Mouse (Mus musculus): Measurements from ENCODE around the gene Galr2. TPM values are rescaled to one million over a fixed set of nuclear protein-coding genes. Genes with fewer than 3 reads are reported as not detected.

Gene Galr2
- total RNA-seq, 2 experiments from 2014 or later: not detected

- DNase-seq (ENCODE audit: low spot score in 2 of 2): peak; percentile 91 to 96
These were observed 25.6 kb downstream of the Galr2 start for GRCm38 (mm10) chr11:116306126-116306982.

- DNase-seq (ENCODE audit: low spot score in 2 of 2): no peak
These were observed 26.4 kb downstream of the Galr2 start, which contains the start of gene Exoc7 for GRCm38 (mm10) chr11:116307019-116307725. Gene Exoc7 (minus strand): TSS chr11:116307233.

- DNase-seq (ENCODE audit: low spot score in 2 of 2): no peak
These were observed 27.2 kb downstream of the Galr2 start for GRCm38 (mm10) chr11:116307762-116308531.

- DNase-seq (ENCODE audit: low spot score in 2 of 2): no peak
These were observed 28.9 kb downstream of the Galr2 start for GRCm38 (mm10) chr11:116309601-116310000.

DNA sequence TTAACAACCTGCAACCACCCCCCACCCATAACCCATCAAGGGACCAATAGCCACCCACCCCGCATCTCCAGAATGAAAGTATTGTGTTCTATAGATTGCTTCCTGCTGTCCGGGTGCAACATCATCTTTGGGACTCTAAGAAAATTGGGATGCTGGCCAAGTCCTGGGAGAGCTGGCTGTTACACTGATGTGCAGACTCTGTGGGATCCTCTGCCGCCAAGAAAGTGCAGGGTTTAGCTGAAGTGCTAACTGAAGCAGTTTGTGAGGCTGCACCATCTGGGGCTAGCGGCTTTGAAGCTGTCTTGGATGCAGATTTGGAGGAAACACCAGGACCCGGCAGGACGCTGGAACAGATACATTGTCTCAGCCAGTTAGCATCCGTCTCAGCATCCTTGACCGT lies 30.4 kb downstream of the Galr2 start:
- peak in 1 of 2 experiments; percentile 20 for DNase-seq (ENCODE audit: low spot score in 2 of 2)

DNA sequence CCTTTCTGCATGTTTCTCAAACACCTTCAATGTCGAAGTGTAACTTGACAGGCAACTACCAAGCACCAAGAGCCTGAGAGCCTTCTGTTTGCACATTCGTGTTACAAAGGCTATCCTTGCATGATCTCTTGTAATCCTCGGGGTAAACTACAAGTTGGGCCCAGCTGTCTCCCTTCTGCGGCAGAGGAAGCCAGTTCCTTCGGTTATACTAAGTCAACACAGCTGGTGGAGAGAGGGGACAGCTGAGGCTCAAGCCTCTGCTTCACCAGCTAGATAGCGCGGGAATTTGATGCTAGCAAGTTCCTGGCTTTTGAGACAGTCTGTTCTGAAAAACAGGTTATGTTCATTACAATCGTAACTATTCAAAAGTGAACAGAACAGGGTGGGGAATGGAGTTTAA lies 31.6 kb downstream of the Galr2 start:
- DNase-seq (ENCODE audit: low spot score in 2 of 2): no peak

GRCm38 (mm10) chr11:116318719-116319659 lies 38.2 kb downstream of the Galr2 start:
- peak; percentile 86 to 93 for DNase-seq (ENCODE audit: low spot score in 2 of 2)

- DNase-seq (ENCODE audit: low spot score in 2 of 2): no peak
These were observed 46.3 kb downstream of the Galr2 start for GRCm38 (mm10) chr11:116326963-116327603.

GRCm38 (mm10) chr11:116329314-116330210 lies 48.8 kb downstream of the Galr2 start:
- no peak for DNase-seq (ENCODE audit: low spot score in 2 of 2)

GRCm38 (mm10) chr11:116330211-116330518 lies 49.4 kb downstream of the Galr2 start:
- no peak for DNase-seq (ENCODE audit: low spot score in 2 of 2)

DNA sequence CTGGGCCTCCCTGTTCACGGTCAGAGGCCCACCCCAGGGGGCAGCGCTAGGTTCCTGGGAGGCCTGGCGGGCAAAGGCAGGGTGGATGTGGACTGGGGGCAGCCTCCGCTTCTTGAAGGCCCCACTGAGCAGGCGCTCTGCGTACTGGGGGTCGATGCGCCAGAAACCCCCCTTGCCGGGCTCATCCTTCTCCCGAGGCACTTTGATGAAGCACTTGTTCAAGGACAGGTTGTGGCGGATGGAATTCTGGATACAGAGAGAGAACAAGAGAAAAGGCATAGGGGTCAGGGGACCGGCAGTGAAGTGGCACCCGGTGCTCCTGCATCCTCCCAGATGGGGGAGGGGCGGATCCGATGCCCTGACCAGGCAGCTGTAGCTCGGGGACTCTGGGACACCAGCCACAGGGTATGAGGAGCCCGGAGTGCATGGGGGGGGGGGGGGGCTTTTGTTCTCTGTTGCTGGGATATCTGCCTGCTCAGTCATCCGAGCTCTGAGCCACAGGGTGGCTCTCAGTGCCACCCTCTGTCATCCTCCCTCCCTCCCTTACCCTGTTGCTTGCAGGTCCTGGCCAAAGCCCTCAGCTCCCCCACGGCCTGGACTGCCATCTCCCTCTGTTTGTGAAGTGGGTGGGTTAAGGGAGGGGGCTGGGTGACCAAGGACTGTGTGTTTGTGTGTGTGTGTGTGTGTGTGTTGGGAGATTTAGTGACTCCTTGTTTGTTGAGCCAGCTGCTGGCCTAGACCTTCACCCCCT lies 51.7 kb downstream of the Galr2 start:
- DNase-seq (ENCODE audit: low spot score in 2 of 2): peak in 1 of 2 experiments; percentile 43

GRCm38 (mm10) chr11:116332983-116333270 lies 52.2 kb downstream of the Galr2 start:
- DNase-seq (ENCODE audit: low spot score in 2 of 2): no peak

Other genes with a start within 250 kb of the Galr2 start
- 1 to 10 TPM; 1.8 to 2.7 TPM for gene Unc13d, start 203.0 kb upstream of the Galr2 start, total RNA-seq (2021)
- 100 to 1,000 TPM; 464 to 477 TPM for gene Wbp2, start 193.9 kb upstream of the Galr2 start, total RNA-seq (2021)
- gene Trim47, start 153.7 kb upstream of the Galr2 start, total RNA-seq (2021): 1 to 10 TPM; 7.3 to 7.9 TPM
- 1 to 10 TPM; 7.3 to 7.9 TPM for gene Trim65, start 149.8 kb upstream of the Galr2 start, total RNA-seq (2021)
- gene Mrpl38, start 142.1 kb upstream of the Galr2 start, total RNA-seq (2021): 10 to 100 TPM; 61.7 to 66.9 TPM
- gene Fbf1, start 112.8 kb upstream of the Galr2 start, total RNA-seq (2021): 10 to 100 TPM; 75.9 to 81.3 TPM
- gene Ten1, start 82.1 kb upstream of the Galr2 start, total RNA-seq (2021): 10 to 100 TPM; 37.8 to 39.5 TPM
- gene Acox1, start 81.9 kb upstream of the Galr2 start, total RNA-seq (2021): 100 to 1,000 TPM; 115 to 123 TPM
- 1 to 10 TPM; 1.8 to 1.9 TPM for gene Evpl, start 42.9 kb upstream of the Galr2 start, total RNA-seq (2021)
- 10 to 100 TPM; 76.5 to 78.4 TPM for gene Srp68, start 6.7 kb upstream of the Galr2 start, total RNA-seq (2021)
- 100 to 1,000 TPM in 1 of 2 experiments, 10 to 100 TPM in 1; 91.1 to 103 TPM for gene Exoc7, start 26.3 kb downstream of the Galr2 start, total RNA-seq (2021)
- 1 to 10 TPM; 3.8 to 3.9 TPM for gene Foxj1, start 54.5 kb downstream of the Galr2 start, total RNA-seq (2021)
- gene Rnf157, start 132.1 kb downstream of the Galr2 start, total RNA-seq (2021): 100 to 1,000 TPM; 256 to 274 TPM
- 10 to 100 TPM; 27.5 to 32.6 TPM for gene Ubald2, start 153.2 kb downstream of the Galr2 start, total RNA-seq (2021)
- under 1 TPM in 1 of 2 experiments, not detected in 1; 0.05 TPM for gene Qrich2, start 185.3 kb downstream of the Galr2 start, total RNA-seq (2021)
- 10 to 100 TPM; 82.7 to 89.4 TPM for gene Prpsap1, start 213.3 kb downstream of the Galr2 start, total RNA-seq (2021)
- gene Sphk1, start 250.0 kb downstream of the Galr2 start, total RNA-seq (2021): 1 to 10 TPM; 7.9 to 9.9 TPM